Mouse (Mus musculus): ENCODE measurements around the gene Ctnna2.

DNA sequence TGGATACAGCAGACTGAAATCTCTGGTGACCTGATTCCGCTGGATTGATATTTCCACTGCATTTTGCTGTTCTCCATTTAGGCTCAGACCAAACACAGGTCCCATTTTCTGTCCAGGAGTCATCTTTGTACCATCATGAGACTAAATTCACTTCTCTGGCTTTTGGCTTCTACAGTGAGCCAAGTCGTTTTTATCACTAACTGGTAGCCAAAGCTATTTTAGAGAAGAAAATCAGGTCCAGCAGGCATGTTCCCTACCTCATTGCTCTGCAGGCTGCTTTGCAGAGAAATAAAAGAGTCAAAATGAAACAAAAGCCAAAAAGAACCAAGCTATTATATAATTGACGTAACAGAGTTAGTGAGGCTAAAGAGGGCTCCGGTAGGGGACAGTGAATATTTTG is 793.7 kb downstream of the Ctnna2 start:
- TF ChIP-seq ZNF384 (IDR thresholded peaks at IDR 0.05; ENCODE audit: low read depth, low read length) (no peak), ZC3H11A (IDR thresholded peaks at IDR 0.05; ENCODE audit: borderline replicate concordance, low read depth, low read length) (no peak), CHD2 (IDR thresholded peaks at IDR 0.05; ENCODE audit: low read depth, low read length) (no peak)

All from ES-E14 (cell line).